Mouse (Mus musculus) erythroblast, embryonic 14.5 days (primary cell): Measurements from ENCODE around the gene Psmb8. TPM values are rescaled to one million over a fixed set of nuclear protein-coding genes. Genes with fewer than 3 reads are reported as not detected.
A peak's percentile ranks its signal among the peaks of the same experiment; 100 is the strongest.

Source experiments
- H3K27me3 ChIP-seq: 2 replicates; pipeline ENCODE4 v1.6.1; 2012; ENCODE audit warnings: inconsistent platforms; ENCODE audit not compliant: control insufficient read depth
- H3K36me3 ChIP-seq: 2 replicates; pipeline ENCODE4 v1.6.1; 2012; ENCODE audit warnings: mild to moderate bottlenecking, inconsistent platforms; ENCODE audit not compliant: control insufficient read depth
- H3K4me1 ChIP-seq: 2 replicates; pipeline ENCODE4 v1.6.1; 2012; ENCODE audit warnings: inconsistent platforms; ENCODE audit not compliant: control insufficient read depth
- H3K4me3 ChIP-seq: replicated peaks from 2 replicates; pipeline ENCODE3; 2012; ENCODE audit warnings: moderate library complexity, mild to moderate bottlenecking, inconsistent platforms
- H3K9me3 ChIP-seq: 2 replicates; pipeline ENCODE4 v1.6.1; 2012; ENCODE audit warnings: low read length, inconsistent platforms, mixed read lengths; ENCODE audit not compliant: control insufficient read depth
- GATA1 ChIP-seq: IDR thresholded peaks from 2 replicates; pipeline ENCODE4 v1.6.1; 2012; ENCODE audit warnings: low read length, inconsistent platforms, mixed read lengths
- TAL1 ChIP-seq: IDR thresholded peaks from 3 replicates; pipeline ENCODE4 v1.6.1; 2012; ENCODE audit warnings: low read length, inconsistent platforms, mixed read lengths
- polyA plus RNA-seq: library from polyadenylated mRNA; stranded (reverse); fragments of >175 nt; gene quantifications from 2 replicates; pipeline ENCODE4 v1.2.3, GENCODE M21; 2012

The Psmb8 gene
- polyA plus RNA-seq, 1 experiment: 0.28 TPM

GRCm38 (mm10) chr17:34172528-34172927, 25.0 kb upstream of the Psmb8 start:
- peaks cover 19% of the 10 kb centered on the region for H3K9me3 ChIP-seq
- peaks cover 7% of the 10 kb centered on the region for H3K27me3 ChIP-seq
- H3K4me1 ChIP-seq: peaks cover 4% of the 10 kb centered on the region; the same call in 1 of the 2 replicates
- TF ChIP-seq TAL1: no peak
- TF ChIP-seq GATA1: no peak
- H3K36me3 ChIP-seq: no peaks in the 10 kb centered on the region
- no peak overlapping the region for H3K4me3 ChIP-seq

- Histone ChIP-seq H3K36me3 (no peaks in the 10 kb centered on the region), H3K4me3 (no peak overlapping the region), H3K27me3 (peaks cover 3% of the 10 kb centered on the region), H3K9me3 (peaks cover 20% of the 10 kb centered on the region), H3K4me1 (peaks cover 4% of the 10 kb centered on the region; the same call in 1 of the 2 replicates)
- no peak for TF ChIP-seq TAL1
- TF ChIP-seq GATA1: no peak
These were observed 23.4 kb upstream of the Psmb8 start for GRCm38 (mm10) chr17:34174075-34174474.

- TF ChIP-seq TAL1 (no peak), GATA1 (no peak)
- Histone ChIP-seq H3K27me3 (peaks cover 3% of the 10 kb centered on the region), H3K4me3 (no peak overlapping the region), H3K9me3 (peaks cover 18% of the 10 kb centered on the region), H3K36me3 (no peaks in the 10 kb centered on the region), H3K4me1 (no peaks in the 10 kb centered on the region)
These were observed 20.3 kb upstream of the Psmb8 start for GRCm38 (mm10) chr17:34177179-34177578.

GRCm38 (mm10) chr17:34179019-34179418, 18.5 kb upstream of the Psmb8 start:
- TF ChIP-seq TAL1: no peak
- TF ChIP-seq GATA1: no peak
- no peaks in the 10 kb centered on the region for H3K36me3 ChIP-seq
- peaks cover 7% of the 10 kb centered on the region for H3K27me3 ChIP-seq
- H3K9me3 ChIP-seq: peaks cover 12% of the 10 kb centered on the region
- H3K4me3 ChIP-seq: no peak overlapping the region
- peaks cover 3% of the 10 kb centered on the region; the same call in 1 of the 2 replicates for H3K4me1 ChIP-seq

- H3K4me1 ChIP-seq: peaks cover 3% of the 10 kb centered on the region; the same call in 1 of the 2 replicates
- H3K4me3 ChIP-seq: no peak overlapping the region
- peaks cover 11% of the 10 kb centered on the region for H3K27me3 ChIP-seq
- H3K36me3 ChIP-seq: no peaks in the 10 kb centered on the region
- H3K9me3 ChIP-seq: peaks cover 12% of the 10 kb centered on the region
- TF ChIP-seq TAL1: no peak
- TF ChIP-seq GATA1: no peak
These were observed 17.3 kb upstream of the Psmb8 start for GRCm38 (mm10) chr17:34179913-34180859.

- Histone ChIP-seq H3K36me3 (no peaks in the 10 kb centered on the region), H3K27me3 (peaks cover 39% of the 10 kb centered on the region), H3K4me1 (peaks cover 23% of the 10 kb centered on the region), H3K4me3 (no peak overlapping the region), H3K9me3 (no peaks in the 10 kb centered on the region)
- TF ChIP-seq GATA1: no peak
These were observed 13.8 kb upstream of the Psmb8 start for GRCm38 (mm10) chr17:34183564-34184219.

GRCm38 (mm10) chr17:34185526-34185925, 12.0 kb upstream of the Psmb8 start:
- Histone ChIP-seq H3K27me3 (peaks cover 51% of the 10 kb centered on the region), H3K4me1 (peaks cover 23% of the 10 kb centered on the region), H3K36me3 (no peaks in the 10 kb centered on the region), H3K9me3 (no peaks in the 10 kb centered on the region), H3K4me3 (no peak overlapping the region)
- TF ChIP-seq TAL1: no peak
- TF ChIP-seq GATA1: no peak

- TF ChIP-seq TAL1 (no peak), GATA1 (no peak)
- Histone ChIP-seq H3K27me3 (peaks cover 58% of the 10 kb centered on the region), H3K4me3 (peak overlapping the region; percentile 80), H3K9me3 (no peaks in the 10 kb centered on the region), H3K4me1 (peaks cover 23% of the 10 kb centered on the region), H3K36me3 (no peaks in the 10 kb centered on the region)
These were observed 10.6 kb upstream of the Psmb8 start for GRCm38 (mm10) chr17:34186885-34187260.

GRCm38 (mm10) chr17:34187261-34187916, 10.1 kb upstream of the Psmb8 start, which contains the start of the genes Tap1 and Psmb9:
Tap1 (plus strand) TSS chr17:34187553.
Psmb9 (minus strand) TSS chr17:34187764.
- Histone ChIP-seq H3K4me1 (peaks cover 23% of the 10 kb centered on the region), H3K4me3 (peak within 1 kb of the TSS; percentile 80), H3K9me3 (no peaks in the 10 kb centered on the region), H3K36me3 (no peaks in the 10 kb centered on the region), H3K27me3 (peaks cover 63% of the 10 kb centered on the region)
- TF ChIP-seq TAL1: no peak
- TF ChIP-seq GATA1: no peak
